In the genomic region with DNA sequence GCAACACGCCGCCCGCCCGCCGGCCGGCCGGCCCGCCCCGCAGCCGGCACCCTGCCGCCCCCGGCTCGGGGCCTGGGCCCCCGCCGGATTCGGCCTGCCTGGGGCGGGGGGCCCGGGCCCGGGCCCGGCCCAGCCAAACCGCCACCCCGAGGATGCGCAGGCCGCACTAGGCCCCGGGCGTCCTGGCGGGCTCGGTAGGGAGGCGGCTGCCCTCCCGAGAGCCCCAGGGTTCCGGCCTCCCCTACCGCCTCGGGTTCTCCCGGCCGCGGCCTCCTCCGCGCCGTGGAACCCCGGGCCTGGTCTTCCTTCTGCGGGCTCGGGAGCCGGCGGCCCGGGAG, we compare ENCODE assay signal across 8 mouse cellular contexts. TPM values are rescaled to one million over a fixed set of nuclear protein-coding genes. Genes with fewer than 3 reads are reported as not detected.
DNase-seq lines count a peak whose midpoint lies in the region; ATAC-seq and TF ChIP-seq lines count a peak whose summit lies in the region.

No protein-coding gene starts in this region.

- ATAC-seq in heart, embryonic 12.5 days (ENCODE audit: insufficient number of reproducible peaks, low FRiP score) = no peak
- ATAC-seq in midbrain, embryonic 11.5 days (ENCODE audit: low FRiP score) = peak; percentile 85

- intact Hi-C loops in heart, postnatal 14 days (cut with DNase I) = loop anchor here (5.0 kb wide), 2 partner anchors 61 to 131 kb away; a partner anchor contains a TSS
- intact Hi-C loops in left cerebral cortex, postnatal 14 days (cut with DNase I) = no loop called here

- TF ChIP-seq EP300 in MEL (IDR thresholded peaks at IDR 0.05; ENCODE audit: low read depth in 1 of 2, low read length in 2 of 2) = no peak

- DNase-seq in heart, postnatal 14 days = no peak
- no peak for DNase-seq in MEL (ENCODE audit: low read depth, low spot score)
- DNase-seq in hindbrain, embryonic 10.5 days (ENCODE audit: low spot score) = no peak
- peak; percentile 93 for DNase-seq in midbrain, embryonic 11.5 days (ENCODE audit: low spot score, missing footprints)
- DNase-seq in urinary bladder, postnatal 10 days (ENCODE audit: low spot score) = no peak
- no peak for DNase-seq in layer of hippocampus, postnatal 25 days (ENCODE audit: extremely low spot score in 1 of 2, low spot score in 1 of 2)
- DNase-seq in left cerebral cortex, postnatal 14 days (ENCODE audit: low spot score in 2 of 2) = no peak

- no peak for TF ChIP-seq CTCF in MEL (IDR thresholded peaks at IDR 0.05 in 2 of 3, conservative IDR thresholded peaks at IDR 0.05 in 1 of 3; ENCODE audit: control insufficient read depth in 1 of 3, insufficient read depth in 1 of 3, low read depth in 2 of 3, low read length in 3 of 3, poor library complexity in 1 of 3, severe bottlenecking in 1 of 3)

- TF ChIP-seq POLR2A in MEL (IDR thresholded peaks at IDR 0.05; ENCODE audit: control insufficient read depth in 1 of 2, insufficient read depth in 1 of 2, low read depth in 1 of 2, low read length in 2 of 2, poor library complexity in 1 of 2) = no peak

- peaks cover 18% of the 10 kb centered on the region for H3K4me1 ChIP-seq in heart, embryonic 12.5 days (replicated peaks)
- H3K4me1 ChIP-seq in MEL (ENCODE audit: control insufficient read depth in 1 of 2, insufficient read depth in 2 of 2, low read length in 2 of 2) = peaks cover 11 to 20% of the 10 kb centered on the region in 2 experiments; a peak in 3 of 4 replicates
- H3K4me1 ChIP-seq in hindbrain, embryonic 10.5 days (replicated peaks) = peaks cover 29% of the 10 kb centered on the region
- H3K4me1 ChIP-seq in midbrain, embryonic 11.5 days (ENCODE audit: control insufficient read depth, insufficient read depth, low read length) = peaks cover 6% of the 10 kb centered on the region; the same call in 1 of the 2 replicates

- 0 out of 2 replicates have a peak, but pooled peaks cover 3% of the 10 kb centered on the region for H3K36me3 ChIP-seq in heart, embryonic 12.5 days
- peaks cover 2 to 35% of the 10 kb centered on the region in 2 experiments; a peak in 3 of 4 replicates for H3K36me3 ChIP-seq in MEL (ENCODE audit: control insufficient read depth in 1 of 2, insufficient read depth in 2 of 2, low read length in 2 of 2)
- peaks cover 16% of the 10 kb centered on the region; the same call in 1 of the 2 replicates for H3K36me3 ChIP-seq in hindbrain, embryonic 10.5 days
- no peaks in the 10 kb centered on the region; the same call in 1 of the 2 replicates for H3K36me3 ChIP-seq in midbrain, embryonic 11.5 days (ENCODE audit: control insufficient read depth, insufficient read depth, low read length)

- peak overlapping the region; percentile 91 for H3K4me3 ChIP-seq in heart, embryonic 12.5 days
- H3K4me3 ChIP-seq in MEL (ENCODE audit: control insufficient read depth in 1 of 2, insufficient read depth in 1 of 2, low read depth in 2 of 2, low read length in 2 of 2) = peak overlapping the region; percentile 67 to 98
- peak overlapping the region; percentile 99 for H3K4me3 ChIP-seq in hindbrain, embryonic 10.5 days
- peak overlapping the region; percentile 100 for H3K4me3 ChIP-seq in midbrain, embryonic 11.5 days (ENCODE audit: low read depth, low read length)

- peak overlapping the region; percentile 89 for H3K4me2 ChIP-seq in heart, embryonic 12.5 days
- peak overlapping the region; percentile 75 for H3K4me2 ChIP-seq in midbrain, embryonic 11.5 days

- H3K27me3 ChIP-seq in heart, embryonic 12.5 days (replicated peaks) = no peaks in the 10 kb centered on the region
- no peaks in the 10 kb centered on the region for H3K27me3 ChIP-seq in MEL (ENCODE audit: control insufficient read depth in 1 of 2, insufficient read depth in 2 of 2, low read length in 2 of 2)
- no peaks in the 10 kb centered on the region for H3K27me3 ChIP-seq in hindbrain, embryonic 10.5 days (ENCODE audit: insufficient read depth, poor library complexity, severe bottlenecking)
- no peaks in the 10 kb centered on the region for H3K27me3 ChIP-seq in midbrain, embryonic 11.5 days (ENCODE audit: control insufficient read depth, insufficient read depth, low read length)

- under 1% methylated on average over 45 of the region's 45 CpGs for WGBS in heart, embryonic 12.5 days
- 1% methylated on average over 45 of the region's 45 CpGs for WGBS in hindbrain, embryonic 10.5 days
- WGBS in midbrain, embryonic 11.5 days = 0% methylated on average over 30 of the region's 45 CpGs

- no peaks in the 10 kb centered on the region for H3K9me3 ChIP-seq in heart, embryonic 12.5 days (replicated peaks)
- H3K9me3 ChIP-seq in MEL (replicated peaks; ENCODE audit: insufficient read depth, low read length) = no peaks in the 10 kb centered on the region
- no peaks in the 10 kb centered on the region for H3K9me3 ChIP-seq in hindbrain, embryonic 10.5 days
- no peaks in the 10 kb centered on the region for H3K9me3 ChIP-seq in midbrain, embryonic 11.5 days (ENCODE audit: control insufficient read depth, low read length)

- peak overlapping the region; percentile 99 for H3K27ac ChIP-seq in heart, embryonic 12.5 days (ENCODE audit: poor library complexity, severe bottlenecking)
- peak overlapping the region; percentile 79 for H3K27ac ChIP-seq in MEL (ENCODE audit: control insufficient read depth, low read depth, low read length)
- H3K27ac ChIP-seq in hindbrain, embryonic 10.5 days = peak overlapping the region; percentile 100
- H3K27ac ChIP-seq in midbrain, embryonic 11.5 days (ENCODE audit: low read depth, low read length) = peak overlapping the region; percentile 100

- H3K9ac ChIP-seq in heart, embryonic 12.5 days = peak overlapping the region; percentile 94
- H3K9ac ChIP-seq in MEL (ENCODE audit: control insufficient read depth, low read depth, low read length, poor library complexity, severe bottlenecking) = peak overlapping the region; percentile 99
- peak overlapping the region; percentile 100 for H3K9ac ChIP-seq in midbrain, embryonic 11.5 days (ENCODE audit: low read length)

- no peak for TF ChIP-seq RAD21 in MEL (IDR thresholded peaks at IDR 0.05; ENCODE audit: low read depth, low read length)

- H3K79me2 ChIP-seq in MEL (ENCODE audit: control insufficient read depth, insufficient read depth, low read length, poor library complexity) = peaks cover 56% of the 10 kb centered on the region

TF ChIP-seq in MEL, 35 proteins besides CTCF, POLR2A, EP300 and RAD21:
- no peak for TF ChIP-seq HCFC1 (IDR thresholded peaks at IDR 0.05; ENCODE audit: low read depth, low read length)
- TF ChIP-seq UBTF (IDR thresholded peaks at IDR 0.05; ENCODE audit: borderline replicate concordance, insufficient read depth, low read depth, low read length) = peak; percentile 95; the same call in 1 of the 2 replicates

RNA-seq across cellular contexts. Expression of a gene that starts 0.3 kb away (rescaled TPM):
- 35.0 and 38.0 TPM in 2 replicates for polyA plus RNA-seq in heart, embryonic 12.5 days (2016; fragmentation: Nextera tagmentation; extraction: Ambion mirVana)
- 10 to 100 TPM; 16.8 to 17.5 TPM for total RNA-seq in heart, postnatal 14 days (2021)
- total RNA-seq in MEL (2012; rRNA removed) = 60.4 and 65.2 TPM in 2 replicates
- 10 to 100 TPM; 56.5 to 93.7 TPM for polyA plus RNA-seq in MEL (2012; ENCODE audit: insufficient read depth in 1 of 2, insufficient read length in 2 of 2, low read depth in 1 of 2, low replicate concordance in 2 of 2, missing spikeins in 1 of 2)
- polyA plus RNA-seq in hindbrain, embryonic 10.5 days (2016; fragmentation: Nextera tagmentation; extraction: Ambion mirVana) = 80.6 and 86.4 TPM in 2 replicates
- 76.6 and 77.3 TPM in 2 replicates for polyA plus RNA-seq in midbrain, embryonic 11.5 days (2014; fragmentation: Nextera tagmentation; extraction: Ambion mirVana)
- 10 to 100 TPM; 19.7 to 23.4 TPM for total RNA-seq in layer of hippocampus, postnatal 25 days (2021)
- total RNA-seq in left cerebral cortex, postnatal 14 days (2021) = 10 to 100 TPM; 18.7 to 21.0 TPM
